Mouse (Mus musculus) cerebellum, adult 11-12 months (tissue): ENCODE data around the gene Tuba1c.
"Not testable (repeated sequence)": the region's sequence is repeated elsewhere in the genome, so short reads cannot be mapped to it uniquely, and the experiment has no call there.

ENCODE experiments used
- DNase-seq: peaks from one replicate; pipeline ENCODE4 v3.0.0; 2022

Tuba1c gene

GRCm38 (mm10) chr15:99071988-99072387 is 42.3 kb downstream of the Tuba1c start:
- DNase-seq: no peak

GRCm38 (mm10) chr15:99074019-99074599 is 44.4 kb downstream of the Tuba1c start, which contains the start of gene Troap:
Troap (plus strand) TSS chr15:99074575.
- DNase-seq: no peak

DNA sequence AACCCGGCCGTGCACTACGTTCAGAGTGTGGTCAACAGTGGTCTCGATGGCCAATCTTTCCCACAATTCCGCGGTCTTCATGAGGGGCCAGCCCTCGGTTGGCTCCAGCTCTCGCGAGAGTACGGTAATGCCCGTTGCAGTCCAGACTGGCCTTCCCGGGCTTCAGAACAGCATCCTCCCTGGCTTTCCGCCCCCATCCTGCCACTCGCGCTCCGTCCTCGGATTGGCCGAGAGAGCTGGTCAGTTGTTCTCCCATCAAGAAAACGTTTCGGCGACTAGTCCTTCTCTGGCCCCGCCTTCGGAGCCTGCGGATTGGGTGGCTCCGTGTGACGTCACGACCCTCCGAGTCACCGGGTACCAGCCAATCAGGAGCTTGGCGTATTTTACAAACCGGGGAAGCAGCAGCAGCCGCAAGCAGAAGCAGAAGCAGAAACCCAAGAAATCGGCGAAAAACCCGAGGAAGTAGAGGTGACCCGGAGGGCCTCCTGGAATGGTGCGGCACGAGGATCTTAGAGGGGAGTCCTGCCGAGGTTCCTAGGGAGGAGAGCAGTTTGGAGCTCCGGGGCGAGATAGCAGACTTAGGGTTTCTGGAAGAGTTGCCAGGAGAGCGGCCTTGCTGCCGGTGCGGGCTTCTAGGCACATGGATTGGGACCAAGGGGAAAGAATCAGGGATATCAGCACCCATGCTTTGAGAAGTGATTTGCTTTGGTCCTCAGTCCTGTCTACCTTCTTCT is 45.1 kb downstream of the Tuba1c start:
- peak; percentile 99 for DNase-seq

GRCm38 (mm10) chr15:99076011-99076410 is 46.3 kb downstream of the Tuba1c start:
- DNase-seq: not testable (repeated sequence)

- DNase-seq: no peak
These were observed 48.7 kb downstream of the Tuba1c start for GRCm38 (mm10) chr15:99078181-99078910.

- DNase-seq: no peak
These were observed 50.1 kb downstream of the Tuba1c start for GRCm38 (mm10) chr15:99079804-99080203.

DNA sequence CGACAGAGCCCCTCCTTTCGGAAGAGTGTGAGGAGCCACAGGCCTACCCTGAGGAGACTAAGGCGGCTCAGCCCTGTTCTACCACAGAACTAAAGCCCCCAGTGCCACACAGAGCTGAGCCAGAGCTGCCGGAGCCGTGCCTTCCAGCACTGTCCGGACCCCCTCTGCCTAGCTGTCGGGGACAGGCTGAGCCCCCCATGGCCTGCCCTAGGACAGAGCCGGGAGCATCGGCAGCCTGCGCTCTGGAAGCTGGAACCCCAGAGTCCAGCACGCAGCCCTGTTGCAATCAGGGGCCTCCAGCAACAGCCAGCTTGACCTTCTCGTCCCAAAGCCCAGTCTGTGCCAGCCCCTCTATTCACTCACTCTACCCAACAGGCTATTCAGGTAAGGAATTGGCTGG is 52.6 kb downstream of the Tuba1c start:
- no peak for DNase-seq

DNA sequence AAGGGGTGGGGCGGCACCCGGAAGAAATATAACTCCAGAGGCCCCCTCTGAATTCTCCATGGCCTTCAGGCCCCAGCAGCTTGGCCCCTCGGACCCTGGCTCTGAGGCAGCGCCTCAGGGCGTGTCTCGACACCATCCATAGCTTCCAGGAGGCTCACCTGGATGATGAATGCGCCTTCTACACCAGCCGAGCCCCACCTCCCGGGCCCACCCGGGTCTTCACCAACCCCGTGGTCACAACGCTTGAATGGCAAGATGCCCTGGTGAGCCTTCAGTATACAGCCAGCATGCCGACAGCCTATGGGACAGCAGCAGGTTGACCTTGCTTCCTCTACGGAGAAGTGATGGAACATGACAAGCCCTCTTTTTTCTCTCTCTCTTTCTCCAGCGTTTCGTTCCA is 53.1 kb downstream of the Tuba1c start:
- DNase-seq: no peak

- DNase-seq: no peak
These were observed 53.6 kb downstream of the Tuba1c start for GRCm38 (mm10) chr15:99083258-99083657.

- no peak for DNase-seq
These were observed 54.3 kb downstream of the Tuba1c start for GRCm38 (mm10) chr15:99083867-99084557.

DNA sequence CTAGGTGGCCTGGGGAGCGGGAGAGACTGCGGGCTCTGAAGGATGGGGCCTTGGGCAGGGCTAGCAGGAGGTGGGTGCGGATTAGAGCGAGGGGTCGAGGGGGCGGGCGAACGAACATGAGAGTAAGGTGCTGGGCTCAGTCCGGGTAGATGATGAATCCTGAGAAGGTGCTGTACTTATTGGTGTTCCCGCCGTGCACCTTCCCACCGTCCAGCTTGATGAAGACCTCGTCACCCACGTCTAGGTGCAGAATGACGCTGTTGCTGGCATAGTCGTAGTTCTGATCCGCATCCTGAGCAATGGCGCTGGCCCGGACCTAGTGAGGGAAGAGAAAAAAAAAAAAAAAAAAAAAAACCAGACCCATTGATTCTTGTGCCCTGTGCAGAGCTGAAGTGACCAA is 54.9 kb downstream of the Tuba1c start:
- DNase-seq: no peak

- DNase-seq: no peak
These were observed 56.3 kb downstream of the Tuba1c start for GRCm38 (mm10) chr15:99085997-99086396.

DNA sequence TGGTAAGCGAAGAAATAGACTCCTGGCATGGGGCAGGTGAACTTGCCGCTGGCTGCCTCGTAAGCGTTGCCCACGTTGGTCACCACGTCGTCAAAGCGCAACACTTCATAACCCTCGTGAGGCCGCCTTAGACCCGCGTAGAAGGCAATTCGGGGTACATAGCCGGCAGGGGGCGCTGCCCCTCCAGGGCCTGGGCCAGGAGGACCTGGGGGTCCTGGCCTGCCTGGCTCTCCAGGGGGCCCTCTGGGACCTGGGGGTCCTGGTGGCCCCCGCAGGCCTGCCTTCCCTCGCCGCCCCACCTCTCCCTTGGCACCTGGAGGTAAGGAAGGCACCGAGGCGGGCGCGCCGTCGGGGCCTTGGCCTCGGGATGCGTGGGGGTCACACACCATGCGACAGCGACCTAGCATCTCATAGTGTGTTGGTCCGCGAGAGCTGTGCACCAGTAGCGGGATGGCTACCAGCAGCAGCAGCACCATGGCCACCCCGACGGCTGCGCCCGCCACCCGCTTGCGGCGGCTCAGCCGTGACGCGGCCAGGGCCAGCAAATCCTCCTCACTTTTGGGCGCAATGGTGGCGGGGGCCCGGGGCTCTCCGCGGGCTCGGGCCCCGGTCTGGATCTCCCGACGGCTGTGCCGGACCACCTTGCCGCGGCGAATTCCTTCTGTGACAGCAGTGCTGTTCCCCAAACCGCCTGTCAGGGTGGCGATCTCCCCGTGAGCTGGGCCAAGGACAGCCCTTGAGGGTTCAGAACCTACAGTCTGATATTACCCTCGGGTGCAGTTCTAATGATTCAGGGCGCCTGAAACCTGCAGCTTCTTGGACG is 57.8 kb downstream of the Tuba1c start, which contains the start of gene C1ql4:
Gene C1ql4 (minus strand): TSS at position 565 of the 823 bp plus-strand sequence.
- no peak for DNase-seq
